Mouse (Mus musculus) right cerebral cortex, postnatal 4 days (tissue): Measurements from ENCODE around the gene Gng7.

ENCODE experiments used
- DNase-seq: peaks from one replicate; pipeline ENCODE4 v3.0.0-alpha.2; 2022

The Gng7 gene

DNA sequence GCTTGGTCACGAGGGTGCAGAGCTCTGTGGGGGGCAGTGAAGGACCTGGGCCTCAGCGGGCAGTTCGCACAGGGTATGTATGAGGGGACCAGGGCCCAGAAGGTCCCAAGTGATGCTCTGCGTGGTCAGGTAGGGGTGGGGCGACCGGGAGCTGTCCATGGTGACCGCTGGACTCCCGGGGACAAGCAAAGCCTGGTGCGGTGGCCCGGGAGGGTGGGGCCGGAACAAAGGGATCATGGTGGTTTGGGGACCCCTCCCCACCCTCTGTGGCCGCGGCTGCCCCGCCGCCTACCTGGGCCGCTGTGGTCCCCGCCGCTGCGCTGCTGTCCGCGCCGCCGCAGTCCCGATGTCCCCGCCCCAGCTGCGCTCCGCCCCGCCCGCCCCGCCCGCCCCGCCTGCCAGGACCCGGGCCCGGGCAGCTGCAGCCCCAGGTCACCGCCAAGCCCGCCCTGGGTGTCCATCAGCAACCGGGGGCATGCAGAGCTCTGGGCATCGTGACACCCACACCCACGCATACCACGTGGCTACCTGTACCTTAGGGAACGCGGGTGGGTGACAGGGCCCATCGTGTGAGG lies 10.4 kb upstream of the Gng7 start:
- peak; percentile 36 for DNase-seq

DNA sequence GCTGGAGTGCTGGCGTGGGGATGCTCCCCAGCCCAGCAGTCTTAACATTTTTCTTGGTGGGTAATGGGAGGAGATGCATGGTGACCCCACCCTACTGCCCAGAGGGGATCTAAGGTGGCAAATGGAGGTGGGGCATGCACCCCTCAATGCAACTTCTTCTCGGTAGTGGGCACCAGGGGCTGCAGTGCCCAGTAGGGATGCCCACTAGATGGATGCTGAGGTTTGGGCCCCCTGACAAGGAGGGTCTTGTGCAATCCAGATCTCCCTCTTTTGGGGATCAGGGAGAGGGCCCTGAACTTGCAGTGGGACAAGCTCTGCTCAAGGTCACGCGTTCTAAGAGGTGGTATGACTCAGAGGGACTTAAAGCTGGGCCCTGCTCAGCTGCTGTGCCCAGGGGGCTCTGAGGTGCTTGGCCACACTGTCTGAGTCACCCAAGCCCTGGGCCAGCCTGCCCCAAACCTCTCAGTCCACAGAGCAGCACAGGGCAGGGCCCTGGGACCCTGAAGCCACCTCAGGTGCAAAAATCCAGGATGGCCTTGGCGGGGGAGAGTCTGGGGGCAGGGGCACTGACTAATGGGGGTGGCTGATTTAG lies 9.7 kb upstream of the Gng7 start:
- DNase-seq = no peak

DNA sequence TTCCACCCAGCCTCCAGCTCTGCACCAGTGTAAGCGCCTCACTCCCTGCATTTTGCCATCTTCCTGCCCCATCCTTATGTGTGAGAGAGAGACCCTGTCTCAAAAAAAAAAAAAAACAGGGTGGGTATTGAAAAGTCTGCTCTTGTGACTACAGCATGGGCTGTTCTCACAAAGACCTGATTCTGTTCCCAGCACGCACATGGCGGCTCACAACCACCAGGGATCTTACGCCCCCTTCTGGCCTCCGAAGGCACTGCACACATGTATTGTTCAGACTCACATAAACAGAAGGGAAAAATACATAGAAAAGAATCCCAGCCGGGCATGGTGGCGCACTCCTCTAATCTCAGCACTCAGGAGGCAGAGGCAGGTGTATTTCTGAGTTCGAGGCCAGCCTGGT lies 8.0 kb upstream of the Gng7 start:
- DNase-seq = peak; percentile 33

DNA sequence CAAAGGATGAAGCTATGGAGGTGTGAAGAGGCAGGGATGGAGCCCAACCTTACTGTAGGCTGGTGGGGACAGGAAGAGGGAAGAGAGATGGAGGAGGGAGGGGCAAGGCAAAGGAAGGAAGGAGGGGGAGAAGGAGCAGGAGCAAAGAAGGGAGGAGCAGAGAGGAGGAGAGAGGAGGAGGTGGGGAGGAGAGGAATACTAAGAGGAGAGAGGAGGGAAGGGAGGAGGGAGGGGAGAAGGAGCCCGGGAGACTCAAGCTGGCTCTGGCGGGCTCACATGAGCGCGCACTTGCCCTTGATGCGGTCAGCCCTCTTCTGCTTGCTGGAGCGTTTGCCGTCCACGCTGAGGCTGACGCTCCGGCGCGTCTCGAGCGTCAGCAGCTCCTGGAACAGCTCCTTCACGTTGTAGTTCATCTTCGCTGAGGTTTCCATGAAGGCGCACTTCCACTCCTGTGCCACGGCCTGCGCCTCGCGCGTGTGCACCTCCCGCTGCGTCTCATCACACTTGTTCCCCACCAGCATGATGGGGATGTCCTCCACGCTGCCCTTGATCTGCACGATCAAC lies 6.9 kb upstream of the Gng7 start:
- DNase-seq = no peak

DNA sequence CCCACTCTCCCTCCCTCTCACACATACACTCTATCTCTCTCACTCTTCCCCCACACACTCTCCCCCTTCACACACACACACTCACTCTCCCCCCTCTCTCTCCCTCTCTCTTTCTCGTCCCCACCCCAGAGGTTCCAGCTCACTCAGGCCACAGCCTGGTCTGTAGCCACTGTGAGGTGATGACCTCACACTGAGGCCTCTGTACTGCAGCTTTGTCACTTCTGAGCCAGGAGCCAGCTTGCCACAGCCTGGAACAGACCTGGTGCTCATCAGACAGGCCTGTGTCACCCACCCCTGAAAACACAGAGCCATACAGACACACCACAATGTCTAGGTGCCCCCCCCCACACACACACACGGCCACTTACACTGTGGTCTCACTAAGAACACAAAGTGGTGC lies 5.5 kb upstream of the Gng7 start:
- no peak for DNase-seq

DNA sequence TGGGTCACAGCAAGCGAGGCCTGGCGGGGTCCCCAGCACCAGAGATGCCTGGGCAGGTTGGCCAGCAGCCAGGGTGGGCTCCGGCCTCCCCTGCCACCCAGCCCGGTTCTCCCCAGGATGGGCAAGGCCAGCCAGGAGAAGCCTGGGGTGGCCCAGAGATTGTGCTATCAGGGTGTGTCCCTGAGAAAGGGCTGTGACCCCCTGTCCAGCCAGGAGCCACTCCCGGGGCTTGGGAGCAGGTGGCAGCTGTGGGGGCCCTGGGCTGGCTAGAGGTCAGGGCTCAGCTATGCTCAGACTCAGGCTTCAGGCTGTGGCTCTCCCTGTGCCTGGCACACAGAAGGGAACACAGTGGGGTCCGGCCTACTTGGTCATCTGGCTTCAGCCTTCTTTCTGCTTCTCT lies 4.9 kb upstream of the Gng7 start:
- DNase-seq = no peak

DNA sequence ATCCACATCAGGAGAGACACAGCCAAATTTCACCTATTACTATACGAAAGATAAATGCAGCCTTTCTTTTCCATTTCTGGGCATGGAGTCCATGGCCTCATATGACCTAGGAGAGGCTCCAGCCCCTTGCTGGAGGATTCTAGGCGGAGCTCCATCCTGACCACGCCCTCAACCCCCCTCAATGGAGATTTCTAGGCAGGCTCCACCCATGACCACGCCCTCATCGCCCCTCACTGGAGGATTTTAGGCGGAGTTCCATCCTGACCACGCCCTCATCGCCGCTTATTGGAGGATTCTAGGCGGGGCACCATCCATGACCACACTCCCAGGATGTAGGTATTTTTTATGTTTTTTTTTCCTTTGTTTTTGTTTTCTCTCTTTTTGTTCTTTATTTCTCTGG lies 3.6 kb upstream of the Gng7 start:
- DNase-seq = peak; percentile 69

DNA sequence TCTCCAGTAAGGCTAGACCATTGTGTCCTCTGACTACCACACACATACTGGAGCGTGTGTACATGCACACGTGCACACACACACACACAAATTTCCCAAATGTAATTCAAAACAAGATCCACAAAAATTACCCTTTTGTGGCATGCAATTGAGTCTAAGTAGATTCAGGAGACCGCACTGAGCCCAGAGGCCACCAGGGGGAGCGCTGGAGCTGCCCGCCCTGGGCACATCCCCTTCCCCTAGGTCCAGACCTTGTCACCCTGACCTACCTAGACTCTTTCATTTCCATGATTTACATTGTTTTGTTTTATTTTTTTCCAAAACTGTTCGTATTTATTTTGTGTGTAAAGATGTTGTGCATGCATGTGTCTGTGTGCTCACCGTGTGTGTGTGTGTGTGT lies 1.9 kb upstream of the Gng7 start:
- peak; percentile 62 for DNase-seq

DNA sequence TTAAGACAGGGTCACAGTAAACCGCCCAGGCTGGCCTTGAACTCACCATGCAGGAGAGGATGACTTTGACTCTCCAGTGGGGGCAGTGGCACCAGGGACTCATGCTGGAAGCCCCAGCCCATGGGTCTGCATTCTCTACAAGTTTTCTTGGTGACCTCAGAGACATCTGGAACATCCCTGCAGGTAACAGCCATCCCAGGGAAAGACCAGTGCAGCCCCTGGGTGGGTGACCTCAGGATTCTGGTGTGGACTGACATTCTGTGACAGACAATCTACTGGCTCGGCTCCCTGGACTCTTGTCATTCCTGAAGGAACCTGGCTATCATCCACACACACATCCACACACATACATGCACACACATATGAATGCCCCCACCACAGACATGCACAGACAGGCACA lies 921 bp upstream of the Gng7 start:
- no peak for DNase-seq

DNA sequence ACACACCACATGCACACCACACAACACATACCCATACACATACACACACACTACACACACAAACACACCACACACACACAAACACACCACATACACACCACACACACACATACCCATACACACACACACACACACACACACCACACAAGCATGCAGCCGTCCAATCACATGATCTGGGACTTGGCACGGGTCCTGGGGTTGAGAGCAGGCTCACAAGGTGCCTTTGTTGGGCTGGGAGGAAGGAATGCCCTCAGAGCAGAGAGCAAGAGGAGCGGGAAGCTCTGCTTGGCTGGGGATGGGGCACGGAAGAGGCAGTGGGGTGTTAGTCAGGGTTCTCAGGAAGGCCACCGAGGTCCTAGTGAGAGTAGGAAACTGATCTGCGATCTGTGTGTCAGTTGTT lies 3.9 kb downstream of the Gng7 start:
- peak; percentile 55 for DNase-seq

DNA sequence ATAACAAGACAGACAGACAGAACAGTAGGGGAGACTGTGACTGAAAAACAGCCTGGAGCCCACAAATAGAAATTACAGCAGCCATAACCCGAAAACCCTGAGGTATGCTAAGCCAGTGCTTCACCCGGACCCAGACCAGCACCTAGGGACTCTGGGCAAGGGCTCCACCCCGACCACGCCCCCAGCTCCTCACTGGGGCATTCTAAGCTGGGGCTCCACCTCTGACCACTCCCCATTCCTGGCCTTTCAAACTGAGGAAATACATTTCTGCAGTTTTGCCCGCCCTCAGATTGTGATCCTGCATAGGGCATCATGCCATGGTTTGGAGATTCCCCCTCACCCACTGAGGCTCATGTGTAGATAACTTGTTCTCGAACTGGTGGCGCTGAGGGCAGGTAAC lies 7.5 kb downstream of the Gng7 start:
- no peak for DNase-seq

DNA sequence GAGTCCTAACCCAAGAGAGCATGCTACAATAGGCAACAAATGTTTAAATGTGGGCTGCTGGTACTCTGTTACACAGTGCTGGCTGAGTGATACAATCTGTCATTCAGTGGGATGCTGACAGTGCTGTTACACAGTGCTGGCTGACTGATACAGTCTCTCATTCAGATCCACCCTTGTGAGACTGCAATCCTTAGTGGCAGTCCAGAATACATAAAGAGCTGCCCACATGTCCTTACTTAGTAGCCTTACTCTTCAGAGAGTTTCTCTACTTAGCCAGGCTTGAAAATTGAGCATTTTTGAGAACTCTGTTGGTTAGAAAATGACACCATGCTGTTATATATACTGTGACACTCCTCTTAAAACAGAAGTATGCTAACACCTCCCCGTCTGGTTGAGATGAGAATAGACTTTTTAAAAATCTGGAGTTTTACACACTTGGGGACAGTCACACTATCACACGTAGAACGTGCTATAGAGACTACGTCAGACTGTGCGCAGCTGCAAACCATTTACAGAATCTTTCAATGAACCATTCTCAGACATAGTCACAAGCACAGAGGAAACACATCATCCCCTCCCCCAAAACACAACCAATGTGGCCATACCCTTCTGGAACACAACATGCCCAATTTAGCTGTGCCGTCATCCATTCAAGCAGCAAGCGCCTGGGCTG lies 8.6 kb downstream of the Gng7 start:
- DNase-seq = no peak

DNA sequence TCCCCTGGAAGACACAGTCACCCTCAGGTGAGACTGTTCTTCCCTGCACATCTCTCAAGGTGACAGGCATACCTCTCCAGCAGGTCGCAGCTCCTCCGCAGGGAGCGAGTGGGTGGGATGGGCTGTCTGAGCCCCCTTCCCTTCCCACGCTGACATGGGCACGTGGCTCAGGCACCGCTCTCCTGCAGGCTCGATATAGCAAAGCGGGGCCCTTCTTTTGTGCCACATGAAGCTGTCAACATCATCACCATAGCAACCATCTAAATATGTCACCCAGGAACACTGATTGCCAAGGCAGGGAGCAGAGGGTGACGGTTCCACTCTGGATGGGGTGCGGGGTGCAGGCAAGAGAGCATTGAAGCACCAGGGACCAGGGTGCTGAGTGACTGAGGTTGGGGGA lies 13.6 kb downstream of the Gng7 start:
- DNase-seq = peak; percentile 33

DNA sequence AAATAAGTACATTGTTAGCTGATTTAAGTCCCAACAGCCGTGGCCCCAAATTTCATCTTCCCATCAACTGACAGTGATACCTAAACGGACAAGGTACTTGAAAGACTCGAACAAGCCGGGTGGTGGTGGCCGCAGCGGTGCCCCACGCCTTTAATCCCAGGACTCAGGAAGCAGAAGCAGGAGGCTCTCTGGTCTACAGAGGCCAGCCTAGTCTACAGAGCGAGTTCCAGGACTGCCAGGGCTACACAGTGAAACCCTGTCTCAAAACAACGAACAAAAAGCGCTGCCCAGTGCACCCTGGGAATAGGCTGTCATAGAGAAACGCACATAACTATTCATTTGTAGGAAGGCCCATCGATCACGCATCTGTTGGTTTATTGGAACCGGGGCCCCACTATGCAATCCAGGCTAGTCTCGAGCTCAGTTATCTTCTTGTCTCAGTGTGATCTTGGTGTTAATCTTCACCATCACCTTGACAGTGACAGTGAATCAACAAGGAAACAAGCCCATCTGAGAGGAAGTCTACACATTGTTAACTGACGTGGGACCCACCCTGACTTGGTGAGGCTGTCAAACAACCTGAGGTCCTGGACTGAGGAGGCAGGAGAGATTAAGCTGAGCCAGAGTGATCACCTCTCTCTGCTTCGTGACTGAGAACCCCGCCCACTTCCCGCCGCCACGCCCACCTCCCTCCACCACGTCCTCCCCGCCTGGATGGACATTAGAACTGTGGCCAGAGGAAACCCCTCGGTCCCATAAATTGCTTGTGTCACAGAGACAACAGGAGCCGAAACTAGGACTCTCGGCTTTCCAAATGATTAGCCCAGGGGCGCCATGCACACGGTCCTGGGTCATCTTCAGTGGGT lies 14.3 kb downstream of the Gng7 start:
- no peak for DNase-seq

DNA sequence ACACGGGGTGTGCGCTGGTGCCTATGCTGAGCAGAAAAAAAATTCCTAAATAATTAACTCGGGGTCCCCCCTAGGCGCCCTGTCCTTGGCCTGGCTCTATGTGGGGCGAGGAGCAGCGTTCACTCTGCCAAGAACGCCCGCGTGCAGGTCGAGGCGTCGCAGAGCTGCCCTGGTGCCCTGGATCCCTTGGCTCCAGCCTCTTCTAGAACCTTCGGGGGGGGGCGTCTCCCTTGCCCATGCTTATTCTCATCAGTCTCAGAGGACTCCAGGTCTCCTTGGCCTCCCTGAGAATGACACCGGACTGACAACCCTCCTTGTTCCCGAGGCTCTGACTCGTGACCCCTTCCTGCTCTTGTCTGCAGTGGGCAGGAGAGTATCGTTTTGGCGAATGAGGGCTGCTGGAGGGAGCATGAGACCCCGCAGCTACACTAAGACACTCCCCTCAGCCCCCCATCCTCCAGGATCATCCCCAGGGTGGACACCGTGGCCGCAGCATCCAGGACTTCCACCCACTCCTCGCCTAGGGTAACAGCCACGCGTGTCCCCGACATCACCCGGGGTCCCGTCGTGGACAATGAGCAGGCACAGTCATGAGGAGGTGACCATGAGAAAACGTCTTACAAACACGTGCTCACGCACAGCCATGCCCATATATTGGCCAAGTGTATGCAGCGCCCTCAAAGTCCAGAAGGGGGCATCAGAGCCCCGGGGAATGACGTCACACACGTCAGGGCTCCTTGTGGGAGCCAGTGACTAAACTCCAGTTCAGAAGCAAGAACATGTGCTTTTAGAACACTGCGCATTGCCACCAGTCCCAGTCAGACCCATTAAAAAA lies 15.2 kb downstream of the Gng7 start:
- DNase-seq = peak; percentile 83

DNA sequence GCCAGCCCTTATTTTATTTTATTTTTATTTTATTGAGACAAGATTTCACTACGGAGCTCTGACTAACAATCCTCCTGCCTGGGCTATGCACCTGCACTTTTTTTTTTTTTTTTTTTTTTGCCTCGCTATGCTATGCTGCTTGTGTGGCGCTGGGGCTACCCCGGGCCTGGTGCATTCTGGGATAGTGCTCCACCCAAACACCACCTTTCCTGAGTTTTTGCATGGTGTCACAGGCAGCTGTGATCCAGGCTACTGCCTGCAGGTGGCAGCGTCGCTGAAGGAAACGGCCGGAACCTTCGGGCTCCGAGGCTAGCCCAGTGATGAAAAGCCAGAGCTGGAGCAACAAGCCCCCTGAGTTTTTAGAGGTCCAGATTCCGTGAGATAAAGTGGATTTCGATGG lies 16.0 kb downstream of the Gng7 start:
- DNase-seq = peak; percentile 65

DNA sequence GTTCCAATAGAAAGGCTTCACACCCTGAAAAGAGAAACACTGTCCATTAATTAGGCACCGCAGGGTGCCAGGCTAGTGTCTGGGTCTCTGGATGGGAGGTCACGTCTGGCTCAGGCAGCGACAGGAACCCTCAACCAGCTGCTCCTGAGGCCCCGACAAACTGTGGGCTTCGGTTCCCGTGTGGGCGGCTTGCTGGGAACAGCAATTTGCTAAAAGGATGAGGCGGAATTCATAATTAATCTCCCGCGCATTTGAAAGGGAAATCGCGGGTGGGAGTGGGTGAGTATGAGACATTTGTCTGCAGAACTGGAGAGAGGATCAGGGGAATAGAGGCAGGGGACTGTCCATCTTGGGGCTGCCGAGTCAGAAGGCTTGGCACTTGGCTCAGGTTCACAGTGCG lies 16.7 kb downstream of the Gng7 start:
- no peak for DNase-seq

DNA sequence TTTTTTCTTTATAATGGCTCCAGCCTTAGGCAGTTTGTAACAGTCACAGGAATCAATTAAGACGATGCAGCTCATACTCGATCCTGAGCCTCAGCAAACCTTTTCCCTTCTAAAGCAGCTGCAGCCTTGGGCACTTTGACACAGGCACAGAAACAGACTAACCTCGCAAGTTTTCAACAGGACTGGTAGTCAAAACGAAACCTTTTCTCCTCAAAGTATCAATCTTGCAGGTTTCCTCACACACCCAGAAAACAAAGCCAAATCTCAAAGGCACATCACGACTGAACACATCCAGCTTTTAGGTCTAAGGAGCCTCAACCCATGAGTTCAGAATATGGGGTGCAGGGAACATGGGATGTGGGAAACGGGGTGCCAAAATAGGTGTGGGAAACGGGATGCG lies 17.4 kb downstream of the Gng7 start:
- no peak for DNase-seq

DNA sequence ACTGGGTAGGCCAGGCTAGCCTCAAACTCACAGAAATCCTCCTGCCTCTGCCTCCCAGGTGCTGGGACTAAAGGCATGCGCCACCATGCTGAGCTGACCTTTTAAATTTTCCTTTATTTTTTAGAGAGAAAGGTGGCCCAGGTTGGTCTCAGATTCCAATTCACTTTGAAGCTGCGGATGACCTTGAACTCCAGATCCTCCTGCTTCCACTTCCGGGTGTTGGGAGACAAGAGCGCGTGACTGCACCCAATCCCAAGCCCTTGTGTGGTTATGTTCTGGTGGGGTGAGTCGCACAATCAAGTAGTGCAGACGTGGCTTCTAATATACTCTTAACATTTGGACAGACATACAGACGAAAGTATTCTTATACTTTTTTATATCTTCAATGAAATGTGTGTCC lies 18.2 kb downstream of the Gng7 start:
- DNase-seq = no peak

DNA sequence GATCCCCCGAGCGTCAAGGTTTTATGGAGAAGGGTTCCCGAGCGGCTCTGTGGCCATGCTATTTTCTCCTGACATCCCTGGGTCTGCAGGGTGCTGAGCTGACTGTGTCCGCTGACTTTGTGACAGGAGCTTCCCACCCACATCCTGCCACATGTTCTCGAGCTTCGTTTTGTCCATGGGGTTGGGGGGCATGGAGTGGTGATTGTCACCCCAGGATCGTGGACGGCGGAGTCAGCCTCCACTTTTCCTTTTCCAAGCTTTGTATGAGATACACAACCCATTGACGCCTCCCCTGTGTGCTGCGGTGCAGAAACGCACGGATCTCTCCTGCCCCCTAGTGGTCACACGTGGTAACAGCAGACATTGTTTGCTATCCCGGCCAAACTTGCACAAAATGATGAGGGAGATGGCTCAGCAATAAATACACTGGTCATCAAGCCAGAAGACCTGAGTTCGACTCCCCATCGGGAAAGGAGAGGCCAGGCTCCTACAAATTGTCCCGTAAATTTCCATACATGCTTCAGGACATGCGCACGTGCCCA lies 19.6 kb downstream of the Gng7 start:
- peak; percentile 89 for DNase-seq

DNA sequence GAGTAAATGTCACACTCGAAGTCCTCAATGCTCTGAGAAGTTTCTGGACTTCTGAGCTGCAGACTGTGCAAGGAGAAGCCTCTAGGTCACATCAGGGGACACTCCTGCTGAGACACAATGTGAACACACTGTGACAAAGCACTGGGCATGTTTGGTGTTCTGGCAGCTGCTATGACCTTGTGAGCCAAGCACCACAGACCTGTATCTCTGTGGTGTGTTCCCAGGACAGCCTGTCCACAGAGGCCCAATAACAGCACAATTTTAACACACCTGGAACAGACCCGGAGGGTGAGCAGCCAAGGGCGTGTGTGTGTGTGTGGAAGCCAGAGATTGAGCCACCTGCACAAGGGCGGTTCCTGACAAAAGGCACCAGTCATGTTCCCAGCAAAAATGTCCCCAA lies 20.1 kb downstream of the Gng7 start:
- no peak for DNase-seq

DNA sequence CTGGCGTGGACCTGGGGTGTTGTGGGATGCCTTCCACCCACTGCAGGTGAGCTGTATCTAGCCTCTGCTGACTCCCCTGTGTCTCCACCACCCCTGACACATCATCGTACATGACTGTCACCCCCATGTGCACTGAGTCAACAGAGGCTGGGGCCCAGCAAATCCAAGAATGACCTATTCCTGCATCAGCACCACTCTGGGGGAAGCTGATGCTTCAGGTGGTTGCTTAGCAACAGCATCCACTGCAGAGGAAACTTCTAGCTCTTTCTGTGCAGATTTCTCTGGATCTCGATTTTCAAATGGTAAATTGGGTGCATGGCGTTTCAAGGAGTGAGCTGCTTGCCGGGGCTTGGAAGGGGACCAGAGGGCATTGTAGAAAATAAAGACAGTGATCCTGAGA lies 21.5 kb downstream of the Gng7 start:
- no peak for DNase-seq
